Mouse (Mus musculus) layer of hippocampus, adult 2 months (tissue): ENCODE data around the gene Chn2. TPM values are rescaled to one million over a fixed set of nuclear protein-coding genes. Genes with fewer than 3 reads are reported as not detected.

Experiments
- DNase-seq, 2 experiments: peaks; one replicate each; pipeline ENCODE4 v3.0.0; 2022; ENCODE audit warnings: low spot score in 2 of 2
- H3K27ac ChIP-seq: fragments of 200-600 bp; 2 replicates; pipeline ENCODE4 v1.8.1; 2022
- H3K4me3 ChIP-seq: fragments of 200-600 bp; 2 replicates; pipeline ENCODE4 v1.8.1; 2022; ENCODE audit warnings: mild to moderate bottlenecking
- CTCF ChIP-seq: fragments of 200-600 bp; conservative IDR thresholded peaks from 2 replicates; pipeline ENCODE4 v1.8.1; 2022; ENCODE audit warnings: antibody characterized with exemption, mild to moderate bottlenecking, moderate library complexity
- total RNA-seq, 2 experiments: library from RNA; stranded (reverse); gene quantifications; 2 replicates each; pipeline ENCODE4 v1.2.3; 2021

Gene Chn2
- total RNA-seq, 2 experiments from 2014 or later, result 16.0 to 19.7 TPM

- Histone ChIP-seq H3K4me3 (peak overlapping the region; percentile 30), H3K27ac (peak overlapping the region; percentile 65)
- peak; percentile 29 to 52 for DNase-seq
- TF ChIP-seq CTCF, result peak; percentile 46
These were observed 202.9 kb downstream of the Chn2 start for GRCm38 (mm10) chr6:54242286-54242685.

- no peak for TF ChIP-seq CTCF
- Histone ChIP-seq H3K4me3 (no peak overlapping the region), H3K27ac (no peak overlapping the region)
- no peak for DNase-seq
These were observed 209.2 kb downstream of the Chn2 start for GRCm38 (mm10) chr6:54248354-54249252.

- no peak for TF ChIP-seq CTCF
- DNase-seq, result no peak
- no peak overlapping the region for H3K4me3 ChIP-seq
- H3K27ac ChIP-seq, result no peak overlapping the region
These were observed 212.2 kb downstream of the Chn2 start for GRCm38 (mm10) chr6:54251401-54252191.

- TF ChIP-seq CTCF, result peak; percentile 77
- Histone ChIP-seq H3K4me3 (no peak overlapping the region), H3K27ac (no peak overlapping the region)
- DNase-seq, result peak in 1 of 2 experiments; percentile 44
These were observed 213.9 kb downstream of the Chn2 start for GRCm38 (mm10) chr6:54253206-54253605.

GRCm38 (mm10) chr6:54253881-54254280 is 214.5 kb downstream of the Chn2 start:
- Histone ChIP-seq H3K27ac (no peak overlapping the region), H3K4me3 (no peak overlapping the region)
- no peak for TF ChIP-seq CTCF
- no peak for DNase-seq

- peak; percentile 76 for TF ChIP-seq CTCF
- Histone ChIP-seq H3K4me3 (no peak overlapping the region), H3K27ac (no peak overlapping the region)
- DNase-seq, result no peak
These were observed 215.4 kb downstream of the Chn2 start for GRCm38 (mm10) chr6:54254759-54255158.

- TF ChIP-seq CTCF, result no peak
- H3K27ac ChIP-seq, result no peak overlapping the region
- no peak overlapping the region for H3K4me3 ChIP-seq
- no peak for DNase-seq
These were observed 216.0 kb downstream of the Chn2 start for GRCm38 (mm10) chr6:54255321-54255720.

- no peak for TF ChIP-seq CTCF
- Histone ChIP-seq H3K4me3 (no peak overlapping the region), H3K27ac (no peak overlapping the region)
- no peak for DNase-seq
These were observed 217.0 kb downstream of the Chn2 start for GRCm38 (mm10) chr6:54256397-54256796.

- DNase-seq, result no peak
- TF ChIP-seq CTCF, result no peak
- no peak overlapping the region for H3K27ac ChIP-seq
- no peak overlapping the region for H3K4me3 ChIP-seq
These were observed 218.2 kb downstream of the Chn2 start for GRCm38 (mm10) chr6:54257552-54257951.

GRCm38 (mm10) chr6:54258462-54258861 is 219.1 kb downstream of the Chn2 start:
- no peak overlapping the region for H3K4me3 ChIP-seq
- TF ChIP-seq CTCF, result no peak
- no peak overlapping the region for H3K27ac ChIP-seq
- no peak for DNase-seq

- Histone ChIP-seq H3K27ac (no peak overlapping the region), H3K4me3 (no peak overlapping the region)
- no peak for DNase-seq
- peak; percentile 57 for TF ChIP-seq CTCF
These were observed 223.4 kb downstream of the Chn2 start for GRCm38 (mm10) chr6:54262732-54263131.

GRCm38 (mm10) chr6:54263890-54264289 is 224.5 kb downstream of the Chn2 start:
- no peak for DNase-seq
- TF ChIP-seq CTCF, result no peak

GRCm38 (mm10) chr6:54264537-54264936 is 225.2 kb downstream of the Chn2 start:
- peak overlapping the region; percentile 72 for H3K27ac ChIP-seq
- TF ChIP-seq CTCF, result no peak
- no peak overlapping the region for H3K4me3 ChIP-seq
- no peak for DNase-seq

More at GRCm38 (mm10) chr6:54263890-54264289, 224.5 kb downstream of the Chn2 start:
- Histone ChIP-seq H3K27ac (peak overlapping the region; percentile 72), H3K4me3 (no peak overlapping the region)
